Mouse (Mus musculus) ES-Bruce4 (cell line): ENCODE data around the gene Lrrc58. TPM values are rescaled to one million over a fixed set of nuclear protein-coding genes. Genes with fewer than 3 reads are reported as not detected.
A peak's percentile ranks its signal among the peaks of the same experiment; 100 is the strongest.

Experiments used
- H3K27ac ChIP-seq: 2 replicates; pipeline ENCODE4 v1.5.1; 2012; ENCODE audit warnings: low read length, inconsistent platforms; ENCODE audit not compliant: insufficient read depth
- H3K27me3 ChIP-seq: 2 replicates; pipeline ENCODE4 v1.6.1; 2012; ENCODE audit warnings: mild to moderate bottlenecking, low read length, inconsistent platforms; ENCODE audit not compliant: control insufficient read depth, poor library complexity, insufficient read depth, severe bottlenecking
- H3K36me3 ChIP-seq: 2 replicates; pipeline ENCODE4 v1.6.1; 2012; ENCODE audit warnings: inconsistent platforms, mild to moderate bottlenecking, low read length, moderate library complexity; ENCODE audit not compliant: control insufficient read depth, poor library complexity, insufficient read depth, severe bottlenecking
- H3K4me1 ChIP-seq: one replicate; pipeline ENCODE4 v1.8.1; 2011; ENCODE audit warnings: low read length; ENCODE audit not compliant: control insufficient read depth, insufficient read depth
- H3K4me3 ChIP-seq: 2 replicates; pipeline ENCODE4 v1.5.1; 2011; ENCODE audit warnings: low read depth, mild to moderate bottlenecking, low read length
- H3K9ac ChIP-seq: 2 replicates; pipeline ENCODE4 v1.6.1; 2012; ENCODE audit warnings: low read depth, mild to moderate bottlenecking, inconsistent platforms; ENCODE audit not compliant: poor library complexity, severe bottlenecking
- H3K9me3 ChIP-seq: replicated peaks from 2 replicates; pipeline ENCODE4 v1.6.1; 2012; ENCODE audit warnings: mild to moderate bottlenecking, low read length, inconsistent platforms; ENCODE audit not compliant: control insufficient read depth, poor library complexity, insufficient read depth, severe bottlenecking
- CTCF ChIP-seq: IDR thresholded peaks from one replicate; pipeline ENCODE4 v1.8.1; 2011; ENCODE audit warnings: low read depth, low read length
- EP300 ChIP-seq: IDR thresholded peaks from 2 replicates; pipeline ENCODE4 v1.6.1; 2011; ENCODE audit warnings: low read depth, low read length; ENCODE audit not compliant: insufficient read depth
- POLR2A ChIP-seq: IDR thresholded peaks from one replicate; pipeline ENCODE4 v1.8.1; 2011; ENCODE audit warnings: low read length; ENCODE audit not compliant: insufficient read depth
- polyA plus RNA-seq: library from polyadenylated mRNA; stranded (reverse); fragments of >200 nt; gene quantifications from 2 replicates; pipeline ENCODE4 v1.2.4, GENCODE M21; 2011; ENCODE audit warnings: low read depth; ENCODE audit not compliant: missing spikeins, insufficient read depth, insufficient read length

Lrrc58 gene
- polyA plus RNA-seq, 1 experiment = 61.3 TPM

GRCm38 (mm10) chr16:37920842-37921409 is 52.7 kb downstream of the Lrrc58 start:
- Histone ChIP-seq H3K36me3 (no peaks in the 10 kb centered on the region), H3K4me3 (no peak overlapping the region), H3K9me3 (no peaks in the 10 kb centered on the region), H3K9ac (no peak overlapping the region), H3K27ac (no peak overlapping the region), H3K27me3 (peaks cover 7% of the 10 kb centered on the region; the same call in 1 of the 2 replicates), H3K4me1 (no peaks in the 10 kb centered on the region)
- TF ChIP-seq CTCF (no peak), POLR2A (no peak), EP300 (no peak)

- H3K27me3 ChIP-seq = no peaks in the 10 kb centered on the region
- no peaks in the 10 kb centered on the region for H3K9me3 ChIP-seq
- no peak overlapping the region for H3K9ac ChIP-seq
- H3K27ac ChIP-seq = no peak overlapping the region
- no peak overlapping the region for H3K4me3 ChIP-seq
- no peaks in the 10 kb centered on the region for H3K36me3 ChIP-seq
- TF ChIP-seq EP300 = no peak
- TF ChIP-seq POLR2A = no peak
- TF ChIP-seq CTCF = no peak
- no peaks in the 10 kb centered on the region for H3K4me1 ChIP-seq
Measured at GRCm38 (mm10) chr16:37926087-37926486, 57.9 kb downstream of the Lrrc58 start.

- Histone ChIP-seq H3K27ac (no peak overlapping the region), H3K36me3 (no peaks in the 10 kb centered on the region), H3K4me1 (no peaks in the 10 kb centered on the region), H3K4me3 (no peak overlapping the region), H3K27me3 (no peaks in the 10 kb centered on the region), H3K9ac (no peak overlapping the region), H3K9me3 (no peaks in the 10 kb centered on the region)
- no peak for TF ChIP-seq EP300
- TF ChIP-seq POLR2A = no peak
- no peak for TF ChIP-seq CTCF
Measured at GRCm38 (mm10) chr16:37927117-37927516, 58.9 kb downstream of the Lrrc58 start.

GRCm38 (mm10) chr16:37929006-37929405 is 60.8 kb downstream of the Lrrc58 start:
- H3K27me3 ChIP-seq = no peaks in the 10 kb centered on the region
- no peak overlapping the region for H3K27ac ChIP-seq
- TF ChIP-seq POLR2A (no peak), EP300 (no peak), CTCF (no peak)

GRCm38 (mm10) chr16:37929626-37930025 is 61.4 kb downstream of the Lrrc58 start:
- H3K36me3 ChIP-seq = no peaks in the 10 kb centered on the region
- no peak overlapping the region for H3K9ac ChIP-seq
- no peaks in the 10 kb centered on the region for H3K9me3 ChIP-seq
- no peaks in the 10 kb centered on the region for H3K4me1 ChIP-seq
- no peak overlapping the region for H3K4me3 ChIP-seq
- H3K27me3 ChIP-seq = no peaks in the 10 kb centered on the region
- TF ChIP-seq CTCF = peak; percentile 46
- no peak for TF ChIP-seq EP300
- no peak overlapping the region for H3K27ac ChIP-seq

More at GRCm38 (mm10) chr16:37929006-37929405, 60.8 kb downstream of the Lrrc58 start:
- H3K36me3 ChIP-seq = no peaks in the 10 kb centered on the region
- no peak overlapping the region for H3K9ac ChIP-seq
- H3K4me3 ChIP-seq = no peak overlapping the region
- no peaks in the 10 kb centered on the region for H3K4me1 ChIP-seq
- H3K9me3 ChIP-seq = no peaks in the 10 kb centered on the region

GRCm38 (mm10) chr16:37934932-37935331 is 66.7 kb downstream of the Lrrc58 start:
- H3K4me3 ChIP-seq = no peak overlapping the region
- H3K27me3 ChIP-seq = no peaks in the 10 kb centered on the region
- H3K36me3 ChIP-seq = no peaks in the 10 kb centered on the region
- H3K27ac ChIP-seq = no peak overlapping the region
- H3K9me3 ChIP-seq = no peaks in the 10 kb centered on the region
- no peaks in the 10 kb centered on the region for H3K4me1 ChIP-seq
- no peak overlapping the region for H3K9ac ChIP-seq
- TF ChIP-seq CTCF (no peak), EP300 (no peak)

GRCm38 (mm10) chr16:37937276-37937675 is 69.1 kb downstream of the Lrrc58 start:
- no peak for TF ChIP-seq EP300
- TF ChIP-seq CTCF = no peak
- TF ChIP-seq POLR2A = no peak
- Histone ChIP-seq H3K9me3 (no peaks in the 10 kb centered on the region), H3K4me3 (no peak overlapping the region), H3K4me1 (no peaks in the 10 kb centered on the region), H3K36me3 (no peaks in the 10 kb centered on the region), H3K9ac (no peak overlapping the region), H3K27me3 (no peaks in the 10 kb centered on the region), H3K27ac (no peak overlapping the region)

Other genes starting within 250 kb of the Lrrc58 start
- gene Ndufb4, start 213.9 kb upstream of the Lrrc58 start, polyA plus RNA-seq = 79.1 and 93.9 TPM in 2 replicates
- 53.1 and 56.4 TPM in 2 replicates for gene Fstl1, start 91.5 kb upstream of the Lrrc58 start, polyA plus RNA-seq
- not detected in 2 replicates for gene Gm36028, start 7.2 kb upstream of the Lrrc58 start, polyA plus RNA-seq
- gene Gpr156, start 48.1 kb downstream of the Lrrc58 start, polyA plus RNA-seq = 0.20 TPM in 1 of 2 replicates, not detected in the other
- 47.8 and 51.6 TPM in 2 replicates for gene Gsk3b, start 220.6 kb downstream of the Lrrc58 start, polyA plus RNA-seq